Mouse (Mus musculus): Measurements from ENCODE around the gene Qpctl. TPM values are rescaled to one million over a fixed set of nuclear protein-coding genes. Genes with fewer than 3 reads are reported as not detected.

Qpctl gene
- total and polyA plus RNA-seq, 3 experiments: 3.1 to 6.5 TPM; not detected in 1

DNA sequence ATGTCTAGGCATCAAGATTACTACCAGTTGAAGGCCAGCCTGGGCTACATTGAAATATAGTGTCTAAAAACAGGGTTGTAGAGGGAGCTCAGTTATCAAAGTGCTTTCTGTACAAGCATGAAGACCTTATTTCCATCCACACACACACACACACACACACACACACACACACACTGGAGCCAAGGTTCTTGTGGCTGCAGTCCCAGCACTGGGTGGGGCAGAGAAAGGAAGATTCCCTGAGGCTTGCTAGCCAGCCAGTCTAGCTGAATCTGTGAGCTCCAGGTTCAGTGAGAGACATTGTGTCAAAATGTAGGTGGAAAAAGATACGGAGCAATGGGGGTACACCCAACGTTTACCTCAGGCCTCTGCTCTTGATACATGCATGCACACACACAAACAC, 35.2 kb upstream of the Qpctl start:
- Histone ChIP-seq H3K27ac (ENCODE audit: control insufficient read depth, low read depth, low read length) (no peak overlapping the region), H3K4me3 (ENCODE audit: control insufficient read depth in 1 of 2, insufficient read depth in 1 of 2, low read depth in 2 of 2, low read length in 2 of 2) (no peak overlapping the region), H3K9ac (ENCODE audit: control insufficient read depth, low read depth, low read length, poor library complexity, severe bottlenecking) (no peak overlapping the region), H3K27me3 (ENCODE audit: control insufficient read depth in 1 of 2, insufficient read depth in 2 of 2, low read length in 2 of 2) (no peaks in the 10 kb centered on the region), H3K36me3 (ENCODE audit: control insufficient read depth in 1 of 2, insufficient read depth in 2 of 2, low read length in 2 of 2) (peaks cover 0 to 5% of the 10 kb centered on the region in 2 experiments; a peak in 3 of 4 replicates), H3K79me2 (ENCODE audit: control insufficient read depth, insufficient read depth, low read length, poor library complexity) (no peaks in the 10 kb centered on the region), H3K9me3 (replicated peaks; ENCODE audit: insufficient read depth, low read length) (no peaks in the 10 kb centered on the region), H3K4me1 (ENCODE audit: control insufficient read depth in 1 of 2, insufficient read depth in 2 of 2, low read length in 2 of 2) (peaks cover 9 to 24% of the 10 kb centered on the region in 2 experiments)
- TF ChIP-seq BHLHE40 (IDR thresholded peaks at IDR 0.05; ENCODE audit: borderline replicate concordance, low read depth, low read length) (no peak), E2F4 (IDR thresholded peaks at IDR 0.05; ENCODE audit: borderline replicate concordance, low read depth, low read length) (no peak), ZMIZ1 (IDR thresholded peaks at IDR 0.05; ENCODE audit: low read depth, low read length) (no peak), NELFE (IDR thresholded peaks at IDR 0.05; ENCODE audit: low read depth, low read length) (no peak), CHD1 (IDR thresholded peaks at IDR 0.05; ENCODE audit: low read depth, low read length) (no peak), SMC3 (IDR thresholded peaks at IDR 0.05; ENCODE audit: low read depth, low read length) (no peak), MAZ (IDR thresholded peaks at IDR 0.05; ENCODE audit: low read depth, low read length) (no peak)
- DNase-seq (ENCODE audit: low read depth, low spot score): no peak

- DNase-seq (ENCODE audit: low read depth, low spot score): peak; percentile 89
- peaks cover 9 to 28% of the 10 kb centered on the region in 2 experiments for H3K4me1 ChIP-seq (ENCODE audit: control insufficient read depth in 1 of 2, insufficient read depth in 2 of 2, low read length in 2 of 2)
- peak overlapping the region; percentile 63 to 83 for H3K4me3 ChIP-seq (ENCODE audit: control insufficient read depth in 1 of 2, insufficient read depth in 1 of 2, low read depth in 2 of 2, low read length in 2 of 2)
- H3K79me2 ChIP-seq (ENCODE audit: control insufficient read depth, insufficient read depth, low read length, poor library complexity): no peaks in the 10 kb centered on the region
- H3K9me3 ChIP-seq (replicated peaks; ENCODE audit: insufficient read depth, low read length): no peaks in the 10 kb centered on the region
- H3K36me3 ChIP-seq (ENCODE audit: control insufficient read depth in 1 of 2, insufficient read depth in 2 of 2, low read length in 2 of 2): peaks cover 0 to 8% of the 10 kb centered on the region in 2 experiments; a peak in 2 of 4 replicates
- H3K9ac ChIP-seq (ENCODE audit: control insufficient read depth, low read depth, low read length, poor library complexity, severe bottlenecking): peak overlapping the region; percentile 67
- H3K27me3 ChIP-seq (ENCODE audit: control insufficient read depth in 1 of 2, insufficient read depth in 2 of 2, low read length in 2 of 2): no peaks in the 10 kb centered on the region
- H3K27ac ChIP-seq (ENCODE audit: control insufficient read depth, low read depth, low read length): peak overlapping the region; percentile 77
- TF ChIP-seq RAD21 (IDR thresholded peaks at IDR 0.05; ENCODE audit: low read depth, low read length): no peak
- TF ChIP-seq MYC (IDR thresholded peaks at IDR 0.05; ENCODE audit: low read depth, low read length): peak; percentile 23; the same call in 1 of the 2 replicates
- no peak for TF ChIP-seq ZC3H11A (IDR thresholded peaks at IDR 0.05; ENCODE audit: low read depth, low read length)
- TF ChIP-seq USF2 (IDR thresholded peaks at IDR 0.05; ENCODE audit: borderline replicate concordance in 1 of 2, insufficient read depth in 1 of 2, low read depth in 1 of 2, low read length in 2 of 2): no peak
- TF ChIP-seq TCF12 (IDR thresholded peaks at IDR 0.05; ENCODE audit: low read depth, low read length): no peak; the same call in 1 of the 2 replicates
- TF ChIP-seq BHLHE40 (IDR thresholded peaks at IDR 0.05; ENCODE audit: borderline replicate concordance, low read depth, low read length): no peak
- TF ChIP-seq ZMIZ1 (IDR thresholded peaks at IDR 0.05; ENCODE audit: low read depth, low read length): no peak
- TF ChIP-seq SIN3A (IDR thresholded peaks at IDR 0.05; ENCODE audit: low read length): peak; percentile 78
- no peak for TF ChIP-seq MYB (IDR thresholded peaks at IDR 0.05; ENCODE audit: low read depth, low read length)
- no peak; the same call in none of the 2 replicates for TF ChIP-seq ELF1 (IDR thresholded peaks at IDR 0.05; ENCODE audit: low read depth, low read length)
- peak; percentile 39; the same call in 1 of the 2 replicates for TF ChIP-seq ETS1 (IDR thresholded peaks at IDR 0.05; ENCODE audit: low read depth, low read length)
- TF ChIP-seq JUND (IDR thresholded peaks at IDR 0.05; ENCODE audit: low read depth, low read length): no peak
- peak; percentile 71 for TF ChIP-seq HCFC1 (IDR thresholded peaks at IDR 0.05; ENCODE audit: low read depth, low read length)
- TF ChIP-seq POLR2AphosphoS2 (IDR thresholded peaks at IDR 0.05; ENCODE audit: low read length): no peak
- TF ChIP-seq NRF1 (IDR thresholded peaks at IDR 0.05; ENCODE audit: insufficient read depth, low read depth, low read length, poor library complexity, severe bottlenecking): no peak
- TF ChIP-seq EP300 (IDR thresholded peaks at IDR 0.05; ENCODE audit: low read depth in 1 of 2, low read length in 2 of 2): peak in 1 of 2 experiments; percentile 11; a peak in 1 of 4 replicates
- TF ChIP-seq MEF2A (IDR thresholded peaks at IDR 0.05; ENCODE audit: extremely low read depth, insufficient replicate concordance, low read depth, low read length, poor library complexity, severe bottlenecking): no peak
- TF ChIP-seq E2F4 (IDR thresholded peaks at IDR 0.05; ENCODE audit: borderline replicate concordance, low read depth, low read length): no peak
- TF ChIP-seq TBP (IDR thresholded peaks at IDR 0.05; ENCODE audit: low read depth, low read length): no peak
- TF ChIP-seq ZKSCAN1 (IDR thresholded peaks at IDR 0.05; ENCODE audit: low read depth, low read length): no peak
- TF ChIP-seq MAX (IDR thresholded peaks at IDR 0.05; ENCODE audit: low read length): 0 out of 2 replicates have a peak, but pooled peaks have one; percentile 3
- TF ChIP-seq POLR2AphosphoS5 (IDR thresholded peaks at IDR 0.05; ENCODE audit: borderline replicate concordance, low read depth, low read length): no peak
- no peak for TF ChIP-seq MAFK (IDR thresholded peaks at IDR 0.05; ENCODE audit: borderline replicate concordance, low read depth, low read length)
- no peak for TF ChIP-seq GATA1 (IDR thresholded peaks at IDR 0.05; ENCODE audit: low read depth, low read length)
- TF ChIP-seq NELFE (IDR thresholded peaks at IDR 0.05; ENCODE audit: low read depth, low read length): peak; percentile 28
- TF ChIP-seq POLR2A (IDR thresholded peaks at IDR 0.05; ENCODE audit: control insufficient read depth in 1 of 2, insufficient read depth in 1 of 2, low read depth in 1 of 2, low read length in 2 of 2, poor library complexity in 1 of 2): peak; percentile 49 to 57; a peak in 2 of 4 replicates
- no peak for TF ChIP-seq ZNF384 (IDR thresholded peaks at IDR 0.05; ENCODE audit: low read depth, low read length)
These were observed 31.9 kb upstream of the Qpctl start for GRCm38 (mm10) chr7:19180862-19181429.
